Mouse (Mus musculus) heart, adult 2 months (tissue): ENCODE results near the gene C1qa.

Source experiments
- CTCF ChIP-seq: fragments of 200-600 bp; IDR thresholded peaks from 2 replicates; pipeline ENCODE4 v1.8.1; 2022; ENCODE audit warnings: antibody characterized with exemption, mild to moderate bottlenecking, moderate library complexity
- EP300 ChIP-seq: fragments of 200-500 bp; IDR thresholded peaks from 2 replicates; pipeline ENCODE4 v1.6.1; 2011; ENCODE audit warnings: low read depth, low read length, control low read depth; ENCODE audit not compliant: insufficient read depth
- POLR2A ChIP-seq: fragments of 200-500 bp; IDR thresholded peaks from 2 replicates; pipeline ENCODE4 v1.6.1; 2011; ENCODE audit warnings: mild to moderate bottlenecking, low read depth, low read length, control low read depth; ENCODE audit not compliant: insufficient read depth

- TF ChIP-seq EP300 (no peak), POLR2A (no peak), CTCF (no peak)
These were observed 9.2 kb upstream of the C1qa start for GRCm38 (mm10) chr4:136907809-136908208.
